Mouse (Mus musculus) gastrocnemius, adult 2 months (tissue): Measurements from ENCODE around the gene Zfp791. TPM values are rescaled to one million over a fixed set of nuclear protein-coding genes. Genes with fewer than 3 reads are reported as not detected.
A peak's percentile ranks its signal among the peaks of the same experiment; 100 is the strongest.
"Not testable (repeated sequence)": the region's sequence is repeated elsewhere in the genome, so short reads cannot be mapped to it uniquely, and the experiment has no call there.

ENCODE experiments used
- DNase-seq: peaks from one replicate; pipeline ENCODE4 v3.0.0; 2022
- H3K27ac ChIP-seq: fragments of 200-600 bp; 2 replicates; pipeline ENCODE4 v1.8.1; 2022; ENCODE audit warnings: mild to moderate bottlenecking
- H3K4me3 ChIP-seq: fragments of 200-600 bp; 2 replicates; pipeline ENCODE4 v1.8.1; 2022; ENCODE audit warnings: mild to moderate bottlenecking, moderate library complexity
- CTCF ChIP-seq: fragments of 200-600 bp; IDR thresholded peaks from 2 replicates; pipeline ENCODE4 v1.8.1; 2022; ENCODE audit warnings: antibody characterized with exemption, mild to moderate bottlenecking, moderate library complexity
- intact Hi-C: fragments of 180-260 bp; cut with DNase I; formaldehyde crosslinking; loops from one replicate; pipeline ENCODE4 v1.15.1; 2025
- total RNA-seq, 2 experiments: library from RNA; stranded (reverse); gene quantifications; 2 replicates each; pipeline ENCODE4 v1.2.3; 2021

The Zfp791 gene
- total RNA-seq, 2 experiments from 2014 or later: 0.84 to 1.2 TPM

DNA sequence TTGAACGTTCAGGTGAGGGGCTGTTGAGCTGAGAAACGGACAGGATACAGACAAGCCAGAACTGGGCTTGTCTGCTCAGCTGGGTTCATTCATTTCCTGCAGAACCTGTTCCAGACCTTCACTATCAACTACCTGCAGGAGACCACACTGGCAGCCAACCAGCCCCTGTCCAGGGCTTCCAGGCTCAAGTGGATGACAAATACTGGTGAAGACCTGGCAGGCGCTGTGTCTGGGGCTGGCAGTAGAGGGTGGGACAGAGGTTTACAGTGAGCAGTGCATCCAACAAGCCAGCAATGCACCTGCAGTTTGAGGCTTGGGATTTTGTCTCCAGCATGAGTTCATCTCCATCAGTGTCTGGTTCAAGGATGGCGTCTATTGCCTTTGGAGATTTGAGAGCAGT lies 26.0 kb downstream of the Zfp791 start:
- no peak for TF ChIP-seq CTCF
- intact Hi-C loops: no loop called here
- no peak overlapping the region for H3K4me3 ChIP-seq
- no peak for DNase-seq
- H3K27ac ChIP-seq: no peak overlapping the region

DNA sequence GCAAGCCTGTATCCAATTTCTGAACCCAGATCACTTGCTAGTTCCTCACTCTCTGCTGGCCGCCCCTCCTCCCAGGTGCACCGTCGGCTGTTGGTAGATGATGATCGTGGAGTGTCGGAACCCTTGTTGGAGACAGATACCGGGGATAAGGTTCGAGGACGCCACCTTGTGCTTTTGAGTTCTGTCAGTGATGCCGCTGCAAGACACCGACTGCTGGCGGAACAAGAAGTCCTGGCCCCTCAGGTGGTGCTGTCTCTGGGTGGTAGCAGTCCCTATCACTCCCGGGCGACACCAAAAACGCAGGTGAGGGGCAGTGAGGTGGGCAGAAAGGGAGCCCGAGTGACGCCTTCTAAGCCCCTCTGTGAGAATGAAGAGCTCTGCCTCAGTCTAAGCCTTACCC lies 26.7 kb downstream of the Zfp791 start:
- no peak for TF ChIP-seq CTCF
- Histone ChIP-seq H3K4me3 (no peak overlapping the region), H3K27ac (no peak overlapping the region)
- no peak for DNase-seq
- intact Hi-C loops: no loop called here

DNA sequence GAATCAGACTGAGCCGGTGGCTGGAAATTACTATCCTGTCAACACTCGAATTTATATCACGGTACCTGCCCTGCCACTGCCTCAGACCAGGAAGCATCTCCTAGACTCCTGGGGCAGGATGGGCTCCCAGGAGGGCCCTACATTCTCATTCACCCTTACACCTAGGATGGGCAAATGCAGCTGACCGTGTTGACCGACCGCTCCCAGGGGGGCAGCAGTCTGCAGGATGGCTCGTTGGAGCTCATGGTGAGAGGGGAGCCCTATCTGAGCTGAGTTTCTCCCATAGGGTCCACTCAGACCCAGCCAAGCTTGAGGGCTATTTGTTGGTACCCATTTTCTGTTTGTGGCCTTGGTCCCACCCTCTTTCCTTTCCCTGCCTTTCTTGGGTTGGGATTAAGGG lies 27.3 kb downstream of the Zfp791 start:
- no peak overlapping the region for H3K27ac ChIP-seq

DNA sequence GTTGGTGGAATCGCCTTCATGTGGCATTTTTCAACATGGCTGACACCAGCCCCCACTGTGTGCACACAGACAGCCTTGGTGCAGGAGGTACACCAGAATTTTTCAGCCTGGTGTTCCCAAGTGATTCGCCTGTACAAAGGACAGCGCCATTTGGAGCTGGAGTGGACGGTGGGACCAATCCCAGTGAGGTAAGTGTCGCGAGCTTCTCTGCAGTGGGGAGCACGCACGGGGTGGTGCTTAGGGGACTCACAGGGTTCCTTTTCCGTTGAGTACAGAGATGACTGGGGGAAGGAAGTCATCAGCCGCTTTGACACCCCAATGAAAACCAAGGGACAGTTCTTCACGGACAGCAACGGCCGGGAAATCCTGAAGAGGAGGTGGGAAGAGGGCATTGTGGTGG lies 27.8 kb downstream of the Zfp791 start:
- H3K27ac ChIP-seq: no peak overlapping the region
- intact Hi-C loops: no loop called here
- no peak overlapping the region for H3K4me3 ChIP-seq
- no peak for TF ChIP-seq CTCF
- no peak for DNase-seq

More for the DNA sequence above, 27.3 kb downstream of the Zfp791 start:
- no peak for TF ChIP-seq CTCF
- intact Hi-C loops: no loop called here
- no peak for DNase-seq
- H3K4me3 ChIP-seq: no peak overlapping the region

DNA sequence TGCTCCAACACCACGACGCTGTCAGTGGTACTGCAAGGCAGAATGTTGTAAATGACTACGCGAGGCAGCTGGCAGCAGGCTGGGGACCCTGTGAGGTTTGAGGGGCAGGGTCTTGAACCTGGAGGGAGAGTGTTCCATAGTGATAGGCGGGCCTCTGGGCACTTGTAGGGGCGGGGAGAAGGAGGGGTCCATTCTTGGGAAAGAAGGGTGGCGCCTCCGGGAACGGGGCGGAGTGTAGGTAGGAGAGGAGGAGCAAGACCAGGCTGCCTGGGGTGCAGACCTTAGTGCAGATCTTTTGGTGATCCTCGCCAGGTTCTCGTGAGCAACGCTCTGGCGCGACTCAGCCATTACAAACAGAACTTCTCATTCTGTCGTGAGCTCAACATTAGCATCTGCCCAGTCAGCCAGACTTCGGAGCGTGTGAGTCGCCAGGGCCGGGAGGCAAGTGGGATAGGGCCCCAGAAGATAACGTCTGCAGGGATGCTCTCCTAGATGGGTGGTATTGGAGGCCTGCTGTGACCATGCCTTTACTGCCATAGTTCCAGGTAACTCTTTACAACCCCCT lies 31.3 kb downstream of the Zfp791 start:
- Histone ChIP-seq H3K27ac (no peak overlapping the region), H3K4me3 (no peak overlapping the region)
- DNase-seq: no peak
- no peak for TF ChIP-seq CTCF
- intact Hi-C loops: no loop called here

DNA sequence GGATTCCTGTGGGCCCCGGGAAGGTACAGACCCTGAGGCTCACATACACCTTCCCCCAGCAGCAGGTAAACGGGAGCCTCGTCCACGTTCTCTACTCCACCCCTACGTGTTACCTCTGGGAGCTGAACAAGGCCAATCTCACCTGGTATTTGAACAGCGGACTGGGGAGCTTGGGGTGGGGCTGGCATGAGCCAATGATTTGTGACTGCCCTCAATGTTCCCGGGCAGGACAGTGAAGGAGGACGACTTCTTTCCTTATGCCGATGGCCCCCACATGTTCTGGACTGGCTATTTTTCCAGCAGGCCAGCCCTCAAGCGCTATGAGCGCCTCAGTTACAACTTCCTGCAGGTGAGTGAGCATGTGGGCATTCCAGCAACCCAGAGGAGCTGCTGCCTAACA lies 32.0 kb downstream of the Zfp791 start:
- Histone ChIP-seq H3K4me3 (no peak overlapping the region), H3K27ac (no peak overlapping the region)
- intact Hi-C loops: no loop called here
- no peak for TF ChIP-seq CTCF
- no peak for DNase-seq

DNA sequence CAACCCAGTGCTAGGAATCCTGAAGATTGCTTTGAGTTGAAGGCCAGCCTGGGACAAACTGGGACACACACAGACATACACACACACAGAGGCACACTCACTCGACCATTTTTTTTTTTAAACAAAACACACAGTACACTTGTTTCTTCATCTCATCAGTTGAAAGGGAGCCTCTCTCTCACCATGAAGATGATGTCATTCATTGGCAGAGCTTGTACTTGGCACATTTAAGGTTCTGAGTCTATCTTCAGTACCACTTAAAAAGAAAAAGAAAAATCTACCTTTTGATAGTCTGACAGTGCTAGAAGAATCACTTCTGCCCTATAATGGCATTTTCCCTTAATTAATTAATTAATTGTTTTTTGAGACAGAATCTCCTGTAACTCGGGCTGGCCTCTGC lies 34.1 kb downstream of the Zfp791 start:
- DNase-seq: no peak
- Histone ChIP-seq H3K27ac (no peak overlapping the region), H3K4me3 (no peak overlapping the region)
- TF ChIP-seq CTCF: no peak
- intact Hi-C loops: no loop called here

DNA sequence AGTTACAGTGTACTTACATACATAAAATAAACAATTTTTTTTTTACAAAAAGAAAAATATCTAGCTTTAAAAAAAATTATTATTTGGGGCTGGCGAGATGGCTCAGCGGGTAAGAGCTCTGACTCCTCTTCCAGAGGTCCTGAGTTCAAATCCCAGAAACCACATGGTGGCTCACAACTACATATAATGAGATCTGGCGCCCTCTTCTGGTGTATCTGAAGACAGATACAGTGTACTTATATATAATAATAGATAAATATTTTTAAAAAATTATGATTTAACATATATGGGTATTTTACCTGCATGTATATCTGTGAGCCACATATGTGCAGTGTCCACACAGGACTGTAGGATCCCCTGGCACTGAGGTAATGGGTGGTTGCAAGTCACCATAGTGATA lies 36.7 kb downstream of the Zfp791 start:
- Histone ChIP-seq H3K4me3 (no peak overlapping the region), H3K27ac (no peak overlapping the region)
- no peak for DNase-seq
- intact Hi-C loops: no loop called here
- peak; percentile 46 for TF ChIP-seq CTCF

DNA sequence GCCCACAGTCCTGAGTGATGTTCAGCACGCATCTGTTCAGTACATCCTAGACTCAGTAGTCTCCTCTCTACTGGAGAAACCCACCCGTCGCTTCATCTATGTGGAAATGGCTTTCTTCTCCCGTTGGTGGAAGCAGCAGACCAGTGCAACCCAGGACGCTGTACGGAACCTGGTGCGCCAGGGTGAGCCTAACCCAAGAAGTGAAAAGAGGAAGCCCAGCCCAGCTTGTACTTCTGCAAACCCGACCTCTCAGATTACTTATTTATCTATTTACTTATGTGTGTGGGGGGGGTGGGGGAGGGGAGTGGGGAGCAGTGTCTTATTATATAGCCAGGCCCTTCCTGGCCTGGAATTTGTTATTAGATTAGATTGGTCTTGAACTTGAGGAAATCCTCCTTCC lies 38.3 kb downstream of the Zfp791 start:
- intact Hi-C loops: no loop called here
- TF ChIP-seq CTCF: no peak
- Histone ChIP-seq H3K27ac (no peak overlapping the region), H3K4me3 (peak overlapping the region; percentile 89; the same call in 1 of the 2 replicates)
- no peak for DNase-seq

DNA sequence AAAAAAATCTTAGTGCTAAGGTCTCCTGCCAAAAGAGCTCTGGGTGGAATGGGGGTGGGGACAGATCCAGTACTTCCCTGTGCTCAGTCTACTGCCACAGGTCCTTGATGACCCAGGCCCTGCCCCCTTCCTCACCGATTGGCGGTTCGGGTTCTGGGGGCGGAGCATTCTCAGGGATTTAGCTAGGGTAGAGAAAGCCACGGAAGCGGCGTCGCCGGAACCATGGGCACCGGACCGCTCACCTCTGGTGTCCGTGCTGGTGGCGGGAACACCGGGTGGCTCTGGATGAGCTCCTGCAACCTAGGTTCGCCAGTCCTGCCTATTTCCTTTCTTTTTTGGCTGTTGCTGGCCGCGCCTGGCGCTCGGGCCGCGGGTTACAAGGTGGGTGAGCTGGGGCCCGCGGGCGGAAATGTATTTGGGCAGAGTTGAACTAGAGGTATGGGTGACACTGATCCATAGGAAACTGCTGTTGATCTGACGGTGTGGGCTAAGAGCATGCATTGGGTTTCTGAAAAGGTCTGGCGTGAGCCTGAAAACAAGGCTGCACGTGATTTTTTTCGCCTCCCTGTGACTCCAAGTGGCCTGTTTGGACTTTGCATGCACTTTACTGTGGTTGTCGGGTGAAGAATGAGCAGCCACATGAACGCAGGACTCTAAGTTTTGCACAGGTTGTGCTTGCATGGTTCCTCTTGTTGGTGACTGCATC lies 39.6 kb downstream of the Zfp791 start, which contains the start of gene Man2b1:
Gene Man2b1 (plus strand): TSS at position 163 of the 706 bp plus-strand sequence.
- intact Hi-C loops: no loop called here
- peak within 1 kb of the TSS; percentile 89 for H3K27ac ChIP-seq
- peak within 1 kb of the TSS; percentile 89 for H3K4me3 ChIP-seq
- peak; percentile 29 for TF ChIP-seq CTCF
- peak; percentile 93 for DNase-seq

DNA sequence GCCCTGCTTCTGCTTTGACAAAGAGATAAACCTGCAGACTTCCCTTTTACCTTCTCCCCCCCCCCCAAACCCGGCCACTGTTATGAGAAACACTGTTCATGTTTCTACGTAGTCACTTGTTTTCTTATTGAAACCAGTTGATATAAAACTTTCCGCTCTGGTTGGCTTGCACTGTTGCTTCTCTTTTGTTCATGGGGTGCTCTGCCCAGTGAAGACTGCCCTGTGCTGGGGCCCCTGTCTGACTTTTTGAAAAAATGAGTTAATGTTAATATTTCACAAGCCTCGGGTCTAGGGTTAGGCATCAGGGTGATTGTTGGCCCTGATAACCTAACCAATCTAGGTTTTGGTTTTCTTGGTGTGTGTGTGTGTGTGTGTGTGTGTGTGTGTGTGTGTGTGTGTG lies 40.7 kb downstream of the Zfp791 start:
- H3K4me3 ChIP-seq, DNase-seq, intact Hi-C loops, H3K27ac ChIP-seq: not testable (repeated sequence)

DNA sequence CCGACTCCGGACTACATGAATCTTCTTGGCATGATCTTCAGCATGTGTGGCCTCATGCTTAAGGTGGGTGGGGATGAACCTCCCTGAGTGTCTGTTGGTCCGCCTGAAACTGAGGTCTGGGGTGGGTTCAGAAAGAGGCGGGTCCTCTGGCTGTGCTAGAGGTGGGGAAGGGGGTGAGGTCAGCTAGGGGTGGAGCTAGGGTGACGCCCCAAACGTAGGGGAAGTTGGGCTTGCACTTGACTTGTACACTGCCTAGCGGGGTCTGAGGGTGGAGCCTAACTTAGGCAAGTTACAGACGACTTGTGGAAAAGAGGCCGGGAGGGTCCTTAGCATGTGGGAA lies 41.7 kb downstream of the Zfp791 start, which contains the start of gene Wdr83:
Gene Wdr83 (minus strand): TSS at position 91 of the 340 bp plus-strand sequence.
- peak within 1 kb of the TSS; percentile 98 for H3K4me3 ChIP-seq
- intact Hi-C loops: no loop called here
- TF ChIP-seq CTCF: no peak
- peak within 1 kb of the TSS; percentile 92 for H3K27ac ChIP-seq
- peak; percentile 38 for DNase-seq

DNA sequence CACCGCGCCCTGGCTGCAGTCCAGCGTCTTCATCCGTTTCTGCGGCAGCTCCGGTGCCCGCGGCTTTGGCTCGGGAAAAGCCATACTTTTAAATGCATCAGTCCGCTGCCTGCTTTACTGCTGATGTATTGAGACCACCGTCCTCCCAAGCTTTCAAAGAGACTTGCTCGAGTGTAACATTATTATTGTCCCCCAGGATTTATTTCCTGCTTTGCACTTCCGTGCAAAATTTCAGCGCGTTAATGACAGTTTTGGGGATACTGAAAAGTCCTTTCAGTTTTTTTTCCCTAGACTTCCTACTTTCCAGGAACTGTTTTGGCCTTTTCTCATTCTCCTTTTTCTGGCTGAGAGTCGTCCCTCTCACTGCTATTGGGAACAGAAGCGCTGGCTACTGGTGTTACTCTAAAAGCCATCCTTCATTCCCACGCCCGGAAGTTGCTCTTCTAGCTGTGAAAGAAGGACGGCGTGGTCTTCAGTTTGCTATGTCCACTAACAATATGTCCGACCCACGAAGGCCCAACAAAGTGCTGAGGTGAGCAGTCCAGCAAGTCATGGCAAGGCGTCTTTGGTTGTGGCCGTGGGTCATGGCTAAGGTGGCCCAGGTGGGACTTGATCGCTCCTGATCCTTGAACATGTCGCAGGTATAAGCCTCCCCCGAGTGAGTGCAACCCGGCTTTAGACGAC lies 42.2 kb downstream of the Zfp791 start, which contains the start of gene Wdr83os:
Gene Wdr83os (plus strand): TSS at position 209 of the 684 bp plus-strand sequence.
- H3K4me3 ChIP-seq: peak within 1 kb of the TSS; percentile 98
- intact Hi-C loops: no loop called here
- no peak for TF ChIP-seq CTCF
- DNase-seq: peak; percentile 59
- peak within 1 kb of the TSS; percentile 92 for H3K27ac ChIP-seq

DNA sequence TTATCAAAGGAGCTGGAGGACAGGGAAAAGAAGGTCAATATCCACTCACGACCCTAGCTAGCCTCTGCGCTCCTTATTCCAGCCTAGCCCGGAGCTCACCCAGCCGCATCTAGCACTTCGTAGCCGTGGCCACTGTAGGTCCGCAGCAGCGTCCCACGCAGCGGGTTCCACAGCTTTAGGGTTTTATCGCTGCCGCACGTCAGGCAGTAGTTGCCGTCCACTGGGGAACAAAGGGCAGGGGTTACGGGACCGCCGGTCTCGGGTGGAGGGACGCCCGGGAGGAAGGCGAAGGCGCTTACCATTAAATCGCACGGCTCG lies 42.7 kb downstream of the Zfp791 start:
- intact Hi-C loops: no loop called here
- H3K27ac ChIP-seq: peak overlapping the region; percentile 92
- DNase-seq: no peak
- H3K4me3 ChIP-seq: peak overlapping the region; percentile 98
- TF ChIP-seq CTCF: no peak
